Mouse (Mus musculus): ENCODE measurements at regions not wholly inside any gene's neighbourhood (a gene's known extent, or its start where the extent isn't known, plus 50 kb on each side); places are given as distances from the start of the nearest gene placed in this dataset.

- TF ChIP-seq CTCF (IDR thresholded peaks at IDR 0.05; ENCODE audit: borderline replicate concordance, extremely low read depth, insufficient read depth, insufficient read length) (no peak), POLR2A (IDR thresholded peaks at IDR 0.05; ENCODE audit: borderline replicate concordance, extremely low read depth, insufficient read depth, insufficient read length, poor library complexity, severe bottlenecking) (no peak)
Measured at GRCm38 (mm10) chr12:98131276-98131675, 128.0 kb downstream of the Galc start.

Data from brain, embryonic 14.5 days (tissue).